Mouse (Mus musculus): Measurements from ENCODE around the gene Fbxw13.

GRCm38 (mm10) chr9:109218449-109218848, 22.7 kb upstream of the Fbxw13 start:
- no peak for TF ChIP-seq POLR2A (IDR thresholded peaks at IDR 0.05; ENCODE audit: low read depth, low read length)
- TF ChIP-seq CTCF (conservative IDR thresholded peaks at IDR 0.05; ENCODE audit: insufficient read depth, insufficient read length, low read depth, low read length): 0 out of 2 replicates have a peak, but pooled peaks have one; percentile 16
